Mouse (Mus musculus): ENCODE measurements around the gene Gpx3. TPM values are rescaled to one million over a fixed set of nuclear protein-coding genes. Genes with fewer than 3 reads are reported as not detected.
A peak's percentile ranks its signal among the peaks of the same experiment; 100 is the strongest.
"Not testable (repeated sequence)": the region's sequence is repeated elsewhere in the genome, so short reads cannot be mapped to it uniquely, and the experiment has no call there.

Gpx3 gene
- 100 to 1,000 TPM; 580 to 729 TPM for total RNA-seq (2021)
- 256 and 331 TPM in 2 replicates for polyA plus RNA-seq (2012; rRNA removed)
- long read RNA-seq, transcript Gpx3-201 (5 exons, 1,594 nt), result major isoform, 786 of 886 reads
- long read RNA-seq, partial matches to known transcripts, result 93 of 886 reads
- long read RNA-seq, other reads (novel, unspliced or antisense), result 7 of 886 reads

DNA sequence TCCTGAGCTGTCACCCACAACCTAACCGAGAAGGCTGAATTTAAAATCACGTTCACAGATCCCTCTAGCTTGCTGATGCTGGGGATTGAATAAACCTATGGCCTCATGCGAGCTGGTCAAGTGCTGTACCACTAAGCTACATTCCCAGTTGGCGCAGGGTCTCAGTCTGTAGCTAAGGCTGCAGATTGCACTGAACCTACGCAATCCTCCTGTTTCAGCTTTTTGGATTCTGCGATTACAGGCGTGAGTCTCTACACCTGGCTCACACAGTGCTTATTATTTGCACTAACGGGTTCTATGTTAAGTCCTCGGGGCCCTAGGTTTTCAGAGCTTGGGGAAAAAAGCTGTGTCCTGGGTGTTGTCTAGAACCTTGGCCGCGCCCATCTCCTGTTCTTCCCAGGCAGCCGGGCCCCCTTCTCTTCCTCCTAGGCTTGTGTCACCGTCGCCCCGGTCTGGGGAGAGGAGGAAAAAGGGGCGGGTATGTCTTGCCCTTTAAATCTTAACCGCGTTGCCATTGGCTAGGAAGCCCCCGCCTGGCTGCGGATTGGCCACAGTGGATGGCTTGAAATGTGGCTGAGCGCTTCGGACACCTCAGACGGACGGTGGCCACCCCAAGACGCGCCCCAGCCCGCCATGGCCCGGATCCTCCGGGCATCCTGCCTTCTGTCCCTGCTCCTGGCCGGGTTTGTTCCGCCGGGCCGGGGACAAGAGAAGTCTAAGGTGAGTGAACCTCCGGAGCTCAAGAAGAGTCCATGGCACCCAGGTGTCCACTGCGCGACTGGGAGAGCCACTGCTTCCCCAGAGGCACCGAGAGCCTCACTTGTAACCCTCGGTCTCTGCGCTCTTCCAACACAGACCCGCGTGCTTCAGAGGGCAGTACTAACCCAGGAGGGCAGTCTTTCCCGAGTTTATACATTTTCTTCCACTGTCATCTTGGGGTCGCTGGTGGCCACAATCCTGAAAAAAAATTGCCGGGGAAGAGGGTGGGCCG, at the start of gene Gpx3:
TSS of gene Gpx3 (plus strand) at position 121 of the 991 bp plus-strand sequence.
- peak; percentile 87 for DNase-seq

DNA sequence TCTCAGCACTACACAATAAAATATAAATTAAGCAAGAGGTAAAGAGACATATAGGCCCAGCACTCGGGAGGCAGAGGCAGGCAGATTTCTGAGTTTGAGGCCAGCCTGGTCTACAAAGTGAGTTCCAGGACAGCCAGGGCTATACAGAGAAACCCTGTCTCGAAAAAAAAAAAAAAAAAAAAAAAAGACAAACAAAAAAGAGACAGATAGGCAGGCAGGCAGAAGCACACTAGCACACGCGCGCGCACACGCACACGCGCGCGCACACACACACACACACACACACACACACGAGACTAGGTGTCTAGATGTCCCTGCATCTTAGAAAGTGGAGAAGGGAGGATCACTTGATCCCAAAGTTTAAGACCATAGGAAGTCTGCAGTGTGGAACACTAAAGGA, 43.4 kb upstream of the Gpx3 start:
- not testable (repeated sequence) for DNase-seq

DNA sequence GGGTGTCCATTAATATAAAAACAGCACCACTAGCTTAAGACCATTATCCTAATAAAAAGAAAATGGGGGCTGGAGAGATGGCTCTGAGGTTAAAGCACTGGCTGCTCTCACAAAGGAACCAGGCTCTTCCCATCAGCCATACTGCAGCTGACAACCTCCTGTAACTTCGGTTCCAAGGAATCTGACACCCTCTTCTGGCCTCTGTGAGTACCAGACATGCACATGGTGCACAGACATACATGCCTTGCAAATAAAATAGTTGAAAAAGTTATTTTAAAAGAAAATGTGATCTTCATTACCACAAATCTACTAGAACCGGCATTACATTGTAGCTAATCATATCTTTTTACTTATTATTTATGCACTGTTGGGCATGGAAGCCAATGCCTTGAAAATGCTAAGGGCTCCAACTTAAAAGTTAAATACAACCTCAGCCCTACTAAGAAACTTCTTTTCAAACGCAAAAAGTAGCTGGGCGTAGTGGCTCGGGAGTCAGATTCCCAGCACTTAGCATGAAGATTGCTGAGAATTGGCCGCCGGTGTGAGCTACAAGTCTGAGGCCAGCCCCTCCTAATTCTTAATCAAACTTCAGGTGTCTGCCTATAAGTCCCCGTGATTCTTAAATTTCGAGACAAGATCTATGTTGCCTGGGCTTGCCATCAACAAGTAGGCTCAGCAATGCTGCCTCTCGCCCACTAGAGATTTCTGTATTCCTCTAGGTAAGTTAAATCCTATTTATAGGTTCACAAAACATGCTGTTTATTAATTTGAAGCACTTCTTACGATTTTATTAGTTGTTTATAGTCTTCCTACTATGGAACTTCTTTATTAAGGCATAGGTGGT, 42.7 kb upstream of the Gpx3 start:
- peak; percentile 18 for DNase-seq

DNA sequence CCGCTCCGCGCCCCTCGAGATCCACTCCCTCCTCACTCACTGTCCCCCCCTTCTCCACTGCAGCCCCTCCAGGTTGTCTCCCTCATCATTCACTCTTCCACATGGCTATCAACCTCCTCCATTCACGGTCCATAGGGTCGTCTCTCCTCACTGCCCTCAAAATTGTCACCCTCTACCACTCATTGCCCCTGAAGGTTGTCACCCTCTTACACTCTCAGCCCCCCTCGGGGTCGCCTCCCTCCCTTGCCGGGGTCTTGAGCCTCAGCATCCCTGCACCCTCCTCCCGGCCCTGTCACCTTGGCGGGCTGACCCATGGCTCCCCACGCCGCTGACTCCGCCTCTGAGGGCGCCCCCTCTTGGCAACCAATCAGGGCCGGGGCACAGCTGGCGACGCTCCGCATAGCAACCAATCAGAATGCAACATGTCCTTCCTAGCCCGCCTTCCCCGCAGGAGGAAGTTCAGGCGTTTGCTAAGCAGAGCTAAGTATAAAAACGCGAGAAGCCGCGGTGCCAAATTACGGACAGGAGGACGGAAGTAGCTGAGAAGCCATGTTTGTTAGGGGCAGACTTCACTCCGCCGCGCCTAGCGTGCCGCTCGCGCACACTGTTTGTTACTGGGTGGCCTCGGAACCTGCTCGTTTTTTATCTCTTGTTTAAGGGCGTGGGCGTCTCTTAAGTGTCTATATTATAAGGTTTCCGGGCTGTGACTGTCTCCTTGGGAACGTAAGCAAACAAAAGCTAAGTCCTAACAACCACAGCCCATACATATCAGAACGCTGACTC, 41.8 kb upstream of the Gpx3 start, which contains the start of gene Lyrm7:
TSS of gene Lyrm7 (minus strand) at position 661 of the 783 bp plus-strand sequence.
- DNase-seq, result peak; percentile 98

DNA sequence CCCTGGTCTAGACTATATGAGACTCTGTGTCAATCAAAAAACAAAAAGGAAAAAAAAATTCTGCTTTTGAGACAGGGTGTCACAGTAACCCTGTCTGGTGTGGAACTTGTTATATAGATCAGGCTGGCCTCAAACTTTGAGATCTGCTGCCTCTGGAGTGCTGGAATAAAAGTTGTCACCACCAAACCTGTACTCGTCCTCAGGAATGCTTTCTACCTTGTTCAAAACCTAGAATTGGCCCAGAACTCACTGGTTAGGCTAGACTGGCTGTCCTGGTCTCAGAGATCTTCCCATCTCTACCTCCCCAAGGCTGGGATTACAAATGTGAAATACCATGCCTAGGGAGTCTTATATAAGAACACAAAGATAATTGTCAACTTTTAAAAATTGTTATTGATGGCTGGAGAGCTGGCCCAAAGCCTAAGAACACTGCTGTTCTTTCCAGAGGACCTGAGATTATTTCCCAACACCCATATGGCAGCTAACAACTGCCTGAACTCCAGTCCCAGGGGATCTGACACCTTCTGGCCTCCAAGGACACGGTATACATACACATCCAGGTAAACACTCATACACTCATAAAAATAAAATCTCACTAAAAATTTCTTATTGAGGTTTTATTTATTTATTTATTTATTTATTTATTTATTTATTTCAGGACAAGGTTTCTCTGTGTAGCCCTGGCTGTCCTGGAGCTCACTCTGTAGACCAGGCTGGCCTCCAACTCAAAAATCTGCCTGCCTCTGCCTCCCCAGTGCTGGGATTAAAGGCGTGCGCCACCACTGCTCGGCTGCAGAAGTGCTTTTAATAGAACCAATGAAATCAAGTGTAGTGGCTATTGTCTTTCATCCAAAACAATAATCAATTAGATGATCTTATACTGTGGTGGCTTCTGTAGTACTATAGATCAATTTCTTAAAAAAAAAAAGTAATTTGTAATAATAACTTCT, 40.5 kb upstream of the Gpx3 start:
- DNase-seq, result no peak

DNA sequence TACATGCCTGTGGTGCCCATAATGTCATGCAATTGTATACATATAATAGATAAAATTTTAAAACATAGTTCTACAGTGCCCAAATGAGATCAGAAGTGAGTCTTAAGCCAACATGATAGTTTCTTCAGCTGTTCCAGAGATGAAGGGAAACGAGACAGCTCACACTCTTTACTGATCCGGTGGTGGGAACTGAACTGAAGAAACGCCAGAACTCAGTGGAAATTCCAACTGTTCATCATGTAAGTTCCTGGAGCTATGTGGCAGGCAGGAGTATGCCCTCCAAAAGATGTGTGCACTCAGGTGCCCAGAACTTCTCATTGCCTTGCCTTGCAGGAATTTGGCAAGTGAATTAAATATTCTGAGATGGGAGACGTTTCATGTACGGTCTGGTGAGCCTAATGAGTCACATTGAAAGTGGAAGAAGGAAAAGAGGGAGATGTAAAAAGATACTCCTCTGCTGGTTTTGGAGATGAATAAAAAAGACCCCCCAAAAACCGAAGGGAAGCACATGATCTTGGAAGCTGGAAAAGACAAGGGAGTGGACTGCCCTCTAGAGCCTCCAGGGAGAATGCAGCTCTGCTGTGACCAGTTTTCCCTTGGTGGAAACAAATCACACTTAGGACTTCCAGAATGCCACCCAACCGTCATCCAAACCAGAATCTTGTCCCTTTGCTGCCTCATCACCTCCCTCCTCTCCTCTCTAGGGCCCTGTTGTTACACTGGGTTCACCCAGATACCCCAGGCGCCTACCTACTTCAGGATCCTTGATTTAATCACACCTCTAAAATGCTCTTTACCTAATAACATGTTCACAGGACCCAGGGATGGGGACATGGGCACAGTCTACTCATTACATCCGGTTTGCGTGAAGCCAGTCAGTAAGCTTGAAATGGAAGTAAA, 39.4 kb upstream of the Gpx3 start:
- peak; percentile 48 for DNase-seq

DNA sequence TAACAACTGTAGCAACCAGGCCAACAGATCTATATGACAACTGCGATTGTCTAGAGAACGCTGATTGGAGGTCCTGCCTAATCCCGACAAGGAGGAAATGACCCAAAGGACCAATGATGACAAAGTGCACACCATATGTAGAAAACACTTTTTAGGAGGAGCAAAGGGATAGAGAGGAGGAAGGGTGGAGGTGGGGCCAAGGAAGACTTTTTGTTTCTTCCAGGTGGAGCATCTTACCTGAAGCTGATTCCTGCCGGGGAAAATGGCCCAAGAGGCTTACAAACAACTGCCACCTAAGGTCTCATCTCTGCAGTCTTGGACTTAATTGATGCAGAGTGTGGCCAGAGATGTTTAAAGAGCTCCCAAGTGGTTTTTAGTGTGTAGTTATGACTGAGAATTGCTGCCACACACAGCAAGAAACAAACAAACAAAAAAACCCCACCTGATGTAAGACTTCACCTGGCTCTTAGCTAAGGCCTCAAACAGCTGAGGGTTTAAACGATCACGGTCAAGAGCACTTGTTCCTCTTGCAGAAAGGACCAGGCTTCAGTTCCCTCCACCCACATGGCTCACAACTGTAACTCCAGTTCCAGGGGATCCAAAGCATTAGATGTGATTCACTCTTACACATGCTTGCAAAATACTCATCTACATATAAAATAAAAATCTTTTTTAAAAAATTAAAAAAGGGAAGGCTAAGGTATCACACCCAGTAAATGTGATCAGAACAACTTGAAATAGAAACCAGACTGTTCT, 36.7 kb upstream of the Gpx3 start:
- no peak for DNase-seq

DNA sequence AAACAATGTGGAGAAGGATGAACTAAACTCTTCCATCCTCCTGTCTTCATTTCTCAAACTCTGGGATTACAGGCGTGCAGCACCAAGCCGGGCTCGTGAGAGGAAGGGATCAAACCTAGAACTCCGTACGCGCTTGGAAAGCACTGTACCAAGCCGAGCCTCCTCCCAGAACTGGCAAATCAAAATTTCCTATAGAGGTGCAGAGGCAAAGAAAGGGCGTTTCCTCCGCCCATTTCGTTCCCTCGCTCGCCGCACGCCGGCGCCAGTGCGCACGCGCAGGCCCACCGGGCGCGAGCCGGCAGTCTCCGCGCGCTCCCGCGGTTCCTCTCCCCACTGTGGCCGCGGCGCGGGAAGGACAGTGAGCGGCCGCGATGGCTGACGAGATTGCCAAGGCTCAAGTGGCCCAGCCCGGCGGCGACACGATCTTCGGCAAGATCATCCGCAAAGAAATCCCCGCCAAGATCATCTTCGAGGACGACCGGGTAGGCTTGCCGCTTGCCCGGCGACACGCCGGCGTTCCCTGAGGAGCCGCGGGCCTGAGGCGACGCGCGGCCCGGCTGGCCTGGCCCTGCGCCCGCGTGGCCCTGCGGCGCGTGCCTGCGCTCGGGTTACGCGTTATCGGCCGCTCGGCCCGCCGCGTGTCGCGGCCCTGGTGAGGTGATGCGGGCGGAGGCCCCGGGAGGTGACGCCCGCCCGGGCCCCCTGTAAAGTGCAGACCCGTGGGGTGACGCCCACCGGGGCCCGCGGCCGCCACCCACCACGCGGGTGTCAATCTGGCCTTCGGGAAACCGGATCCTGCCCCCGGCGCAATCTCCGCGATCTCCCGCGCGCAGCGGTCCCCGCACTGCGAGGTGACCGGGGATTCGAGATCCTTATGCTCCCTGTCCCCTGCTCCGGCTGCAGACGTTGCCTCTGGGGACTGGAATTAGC, 35.9 kb upstream of the Gpx3 start, which contains the start of gene Hint1:
TSS of gene Hint1 (plus strand) at position 265 of the 930 bp plus-strand sequence.
- DNase-seq, result peak; percentile 97

DNA sequence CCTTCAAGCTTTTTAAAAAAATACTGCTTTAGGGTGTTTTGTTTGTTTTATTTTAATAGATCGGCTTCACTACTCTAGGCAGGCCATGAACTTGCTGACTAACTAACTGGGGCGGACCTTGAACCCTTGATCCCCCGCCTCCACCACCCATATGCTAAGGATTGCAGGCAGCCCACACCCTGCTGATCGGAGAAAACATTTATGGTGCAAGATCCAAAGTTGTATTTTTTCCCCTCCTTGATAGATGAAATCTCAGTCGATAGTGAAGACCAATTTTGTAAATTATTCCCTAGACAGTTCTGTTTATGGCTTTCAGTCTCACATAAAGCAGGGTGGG, 35.2 kb upstream of the Gpx3 start:
- DNase-seq, result no peak

DNA sequence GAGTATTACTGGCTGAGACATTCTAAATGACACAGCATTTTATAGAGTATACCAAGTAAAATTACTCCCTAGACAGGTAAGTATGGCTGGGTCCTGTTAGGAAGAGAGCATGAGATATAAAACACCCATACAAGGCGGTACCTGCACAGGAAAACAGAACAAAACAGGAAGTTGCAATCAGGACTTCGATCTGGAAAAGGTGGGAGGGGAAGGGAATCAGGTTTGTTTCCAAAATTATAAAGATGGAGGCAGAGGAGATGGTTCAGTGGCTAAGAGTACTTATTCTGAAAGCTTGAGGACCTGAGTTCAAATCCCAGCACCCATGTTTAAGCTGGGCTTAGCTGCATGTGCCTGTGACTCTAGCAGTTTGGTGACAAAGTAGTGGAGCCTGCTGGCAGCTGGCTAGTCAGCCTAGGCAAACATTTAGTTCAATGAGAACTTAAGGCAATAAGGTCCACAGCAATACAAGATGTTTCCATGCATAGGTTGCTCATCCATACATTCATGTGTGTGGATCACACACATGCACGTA, 34.3 kb upstream of the Gpx3 start:
- peak; percentile 14 for DNase-seq

DNA sequence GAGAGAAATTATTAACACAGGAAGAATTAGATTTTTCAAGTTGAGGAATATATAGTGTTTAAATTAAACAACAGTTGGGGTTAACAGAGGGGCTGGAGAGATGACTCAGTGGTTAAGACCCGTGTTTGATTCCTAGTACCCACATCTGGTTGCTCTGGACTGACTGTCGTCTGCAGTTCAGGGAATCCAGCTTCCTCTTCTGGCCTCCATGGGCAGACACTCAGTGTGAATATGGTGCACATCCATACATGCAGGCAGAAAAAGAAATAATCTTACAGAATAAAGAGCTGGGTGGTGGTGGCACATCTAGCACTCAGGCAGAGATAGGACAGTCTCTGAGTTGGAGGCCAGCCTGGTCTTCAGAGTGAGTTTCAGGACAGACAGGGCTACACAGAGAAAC, 33.8 kb upstream of the Gpx3 start:
- no peak for DNase-seq

DNA sequence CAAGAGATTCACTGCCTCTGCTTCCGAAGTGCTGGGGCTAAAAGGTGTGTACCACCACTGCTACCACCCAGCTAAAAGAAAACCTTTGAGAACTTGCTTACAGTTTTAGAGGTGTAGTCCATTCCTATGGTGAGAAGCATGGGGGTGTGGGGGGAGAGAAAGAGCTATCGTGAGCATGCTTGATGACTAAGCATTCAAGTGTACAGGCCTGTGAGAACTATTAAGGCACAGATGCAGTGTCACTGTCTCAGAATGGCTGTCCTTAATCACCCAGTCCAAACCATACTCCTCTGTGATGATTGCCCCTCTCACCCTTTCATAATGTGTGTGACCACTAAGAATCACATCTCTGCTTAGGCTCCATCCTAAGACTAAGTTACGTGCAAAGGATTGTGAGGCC, 32.9 kb upstream of the Gpx3 start:
- no peak for DNase-seq

DNA sequence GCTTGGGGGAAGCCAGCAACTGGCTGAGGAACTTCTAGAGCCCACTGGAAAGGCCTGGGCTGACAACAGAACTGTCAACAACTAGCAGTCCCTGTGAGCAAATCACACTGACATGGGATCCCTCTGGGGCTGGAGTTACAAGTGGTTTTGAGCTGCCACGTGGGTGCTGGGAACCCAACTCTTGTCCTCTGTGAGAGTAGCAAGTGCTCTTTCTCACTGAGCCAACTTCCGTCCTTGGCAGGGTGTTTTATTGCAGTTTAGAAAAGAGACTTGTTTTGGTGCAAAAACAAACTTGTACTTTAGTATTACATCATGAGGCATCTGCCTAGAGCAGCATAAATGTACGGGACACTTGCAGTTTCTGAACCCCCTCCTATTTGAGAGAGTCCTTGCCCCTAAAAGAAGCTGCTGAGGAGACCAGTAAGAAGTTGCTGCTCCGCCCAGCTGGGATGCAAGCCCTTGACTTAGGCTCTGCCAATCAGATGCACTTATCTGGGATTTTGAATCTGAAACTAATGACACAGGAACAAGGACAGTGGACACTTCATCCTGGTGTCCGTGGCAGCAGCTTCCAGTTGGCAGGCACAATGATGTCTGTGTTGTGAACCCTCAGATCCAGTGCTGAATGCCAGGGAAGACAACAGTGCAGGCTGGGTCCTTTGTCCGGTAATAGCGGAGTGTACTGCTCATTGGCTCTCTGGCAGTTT, 30.3 kb upstream of the Gpx3 start:
- DNase-seq, result peak; percentile 71

DNA sequence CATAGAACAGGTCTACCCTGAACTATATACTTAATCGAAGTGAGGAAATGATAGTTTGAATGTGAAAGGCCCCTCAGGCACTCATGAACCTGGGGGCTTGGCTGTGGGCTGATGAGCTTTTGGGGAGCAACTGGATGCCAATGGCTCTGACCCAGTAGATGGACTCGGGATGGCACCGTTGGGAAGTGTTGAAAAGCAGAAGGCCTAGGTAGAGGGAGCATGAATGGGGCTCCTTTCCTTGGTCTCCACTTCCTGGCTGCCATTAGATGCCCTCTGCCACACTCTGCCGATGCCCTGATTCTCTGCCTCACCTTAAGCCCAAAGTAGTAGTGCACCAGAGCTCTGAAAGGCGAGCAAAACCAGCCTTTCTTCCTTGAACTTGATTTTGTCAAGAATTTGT, 26.2 kb upstream of the Gpx3 start:
- no peak for DNase-seq

DNA sequence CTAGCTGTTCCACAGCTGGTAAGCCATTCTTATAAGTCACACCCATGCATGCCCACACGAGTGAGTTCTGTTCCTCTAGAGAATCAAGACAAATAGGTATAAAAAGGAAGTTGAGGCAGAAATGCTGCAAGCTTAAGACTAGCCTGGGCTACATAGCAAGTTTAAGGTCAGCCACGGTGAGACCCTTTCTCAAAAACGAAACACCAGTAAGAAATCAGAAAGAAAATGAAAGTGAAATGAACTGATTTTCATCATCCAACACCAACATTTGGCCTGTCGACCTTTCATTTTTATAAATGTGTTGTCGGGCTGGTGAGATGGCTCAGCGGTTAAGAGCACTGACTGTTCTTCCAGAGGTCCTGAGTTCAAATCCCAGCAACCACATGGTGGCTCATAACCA, 23.4 kb upstream of the Gpx3 start:
- no peak for DNase-seq

DNA sequence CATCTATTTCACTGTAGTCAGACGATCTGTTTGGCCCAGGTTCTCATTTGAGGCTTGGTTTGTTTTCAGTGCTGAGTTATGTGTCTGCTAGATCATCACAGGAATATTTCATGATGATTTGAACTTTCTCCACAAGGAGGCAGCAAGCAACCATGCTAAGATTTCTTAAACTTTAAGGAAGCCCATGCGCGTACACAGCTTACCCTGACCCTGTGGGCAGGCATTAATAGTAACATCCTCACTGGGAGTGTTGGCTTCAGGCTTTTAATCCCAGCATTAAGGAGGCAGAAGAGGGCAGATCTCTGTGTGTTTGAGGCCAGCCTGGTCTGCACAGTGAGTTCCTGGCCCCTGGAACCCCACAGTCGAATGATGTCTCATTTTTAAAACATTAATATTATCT, 22.8 kb upstream of the Gpx3 start:
- peak; percentile 61 for DNase-seq

All from adrenal gland, adult 2 months (tissue).